Mouse (Mus musculus) kidney, adult 10 weeks (tissue): ENCODE measurements around the gene Gm17067. TPM values are rescaled to one million over a fixed set of nuclear protein-coding genes. Genes with fewer than 3 reads are reported as not detected.

ENCODE experiments used
- polyA plus RNA-seq: library from polyadenylated mRNA; stranded (reverse); fragments of 350-450 nt; fragmentation: Illumina TruSeq; extraction: RNeasy Lipid Tissue Mini Kit (QIAGEN cat#74804); gene quantifications from one replicate; pipeline ENCODE4 v1.2.3, GENCODE M21; 2014; ENCODE audit warnings: low read depth, low replicate concordance

The Gm17067 gene
- polyA plus RNA-seq: not detected

GRCm38 (mm10) chr7:42726917-42727316 lies at the start of gene Gm17067:
Gene Gm17067, minus strand, starts transcription at chr7:42727017.

GRCm38 (mm10) chr7:42692362-42693158 lies 34.3 kb downstream of the Gm17067 start, which contains the start of gene Zfp975:
Gene Zfp975, minus strand, starts transcription at chr7:42692742.

Other genes starting within 250 kb of the Gm17067 start
- 15.6 TPM for gene Zfp141, start 221.3 kb downstream of the Gm17067 start, polyA plus RNA-seq
- gene Gm21028, start 148.4 kb downstream of the Gm17067 start, polyA plus RNA-seq: not detected
- gene Zfp977, start 134.5 kb downstream of the Gm17067 start, polyA plus RNA-seq: 4.5 TPM
- gene Zfp976, start 84.4 kb downstream of the Gm17067 start, polyA plus RNA-seq: 12.4 TPM
- 15.2 TPM for gene Zfp975, start 34.3 kb downstream of the Gm17067 start, polyA plus RNA-seq
- not detected for gene Vmn2r62, start 66.5 kb upstream of the Gm17067 start, polyA plus RNA-seq
- gene Gm2381, start 140.2 kb upstream of the Gm17067 start, polyA plus RNA-seq: not detected
- not detected for gene Vmn2r63, start 206.8 kb upstream of the Gm17067 start, polyA plus RNA-seq